Mouse (Mus musculus) NIH3T3 (cell line): ENCODE measurements around the gene Cyb5d1.

Source experiments
- DNase-seq: peaks from one replicate; pipeline ENCODE4 v3.0.0-alpha.2; 2012; ENCODE audit warnings: low read depth

Cyb5d1 gene

GRCm38 (mm10) chr11:69403691-69404594, 8.5 kb upstream of the Cyb5d1 start:
- no peak for DNase-seq

- no peak for DNase-seq
These were observed 6.6 kb upstream of the Cyb5d1 start for GRCm38 (mm10) chr11:69401987-69402386.

DNA sequence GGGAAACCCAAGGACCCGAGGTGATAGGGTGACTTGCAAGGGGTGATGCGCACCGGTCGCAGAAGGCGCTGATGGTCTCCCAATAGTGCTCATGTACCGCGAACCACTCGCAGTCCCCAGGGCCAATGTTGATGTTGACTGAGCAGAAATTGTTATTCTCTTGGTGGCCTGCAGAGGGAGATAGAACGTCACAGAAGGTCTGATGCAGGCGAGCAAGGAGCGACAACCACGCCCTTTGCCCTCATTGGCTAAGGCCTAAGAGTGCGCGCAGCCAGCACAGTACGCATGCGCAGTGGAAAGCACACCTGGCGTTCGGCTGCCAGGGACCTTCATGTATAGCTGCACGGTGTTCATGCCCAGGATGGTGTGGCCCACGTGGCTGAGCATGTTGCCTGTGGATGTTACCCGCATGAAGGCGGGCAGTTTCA, 5.8 kb upstream of the Cyb5d1 start:
- DNase-seq: peak; percentile 76

DNA sequence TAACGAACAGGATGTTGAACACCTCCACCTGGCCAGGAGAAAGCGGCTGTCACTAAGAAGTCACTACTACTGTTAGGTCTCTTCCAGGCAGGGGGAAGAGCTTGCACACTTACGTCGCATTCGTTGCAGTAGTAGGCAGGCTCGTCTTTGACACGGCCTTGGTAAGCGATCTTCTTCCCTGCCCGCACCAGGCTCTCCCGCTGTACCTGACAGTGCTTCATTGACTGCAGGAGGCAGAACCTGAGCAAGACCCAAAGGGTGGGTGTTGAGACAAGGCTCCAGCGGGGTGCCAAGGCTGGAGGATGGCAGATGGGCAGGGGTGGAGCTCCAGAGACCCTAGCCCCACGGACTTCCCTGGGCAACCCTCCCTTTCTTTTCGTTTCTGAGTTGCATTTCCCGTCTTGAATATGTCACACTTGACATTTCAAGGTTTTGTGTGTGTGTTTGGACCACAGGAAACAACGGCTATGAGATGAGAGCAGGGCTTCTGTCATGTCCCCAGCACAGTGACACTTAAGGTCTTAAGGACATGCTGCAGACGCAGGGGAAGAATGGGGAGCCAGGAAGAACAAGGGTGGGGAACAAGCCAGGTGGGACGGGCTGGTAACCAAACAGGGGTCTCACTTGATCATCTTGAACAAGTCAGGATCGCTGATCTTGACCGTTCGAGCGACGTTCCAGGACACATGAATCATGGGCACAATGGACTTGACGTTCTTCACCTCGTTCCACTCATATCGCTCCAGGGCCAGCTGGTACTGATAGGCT, 4.8 kb upstream of the Cyb5d1 start:
- DNase-seq: no peak

GRCm38 (mm10) chr11:69399201-69400082, 4.0 kb upstream of the Cyb5d1 start:
- DNase-seq: no peak

- DNase-seq: no peak
These were observed 3.2 kb upstream of the Cyb5d1 start for GRCm38 (mm10) chr11:69398486-69399200.

DNA sequence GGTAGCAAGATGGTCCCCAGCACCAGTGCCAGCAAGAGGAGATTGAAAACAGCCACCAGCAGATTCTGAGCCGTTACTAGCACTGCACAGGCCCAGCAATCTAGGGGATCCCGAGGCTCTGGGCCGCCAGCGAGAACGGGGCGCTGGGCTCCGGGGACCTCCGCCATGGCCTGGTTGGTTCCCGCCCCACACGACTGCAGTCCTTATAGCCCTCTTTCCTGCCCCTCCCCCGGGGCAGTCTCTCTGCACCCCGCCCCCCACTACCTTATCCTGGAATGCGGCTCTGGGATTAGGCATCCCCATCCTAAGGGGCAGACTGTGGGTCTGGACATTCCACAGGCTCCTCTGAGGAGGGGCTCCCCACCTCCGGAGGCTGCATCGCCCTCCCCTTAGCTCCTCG, 2.6 kb upstream of the Cyb5d1 start, which contains the start of gene Tmem88:
Gene Tmem88, minus strand, starts transcription at position 176 of the 400 bp plus-strand sequence.
- DNase-seq: peak; percentile 34

GRCm38 (mm10) chr11:69397581-69398057, 2.2 kb upstream of the Cyb5d1 start:
- DNase-seq: peak; percentile 64

DNA sequence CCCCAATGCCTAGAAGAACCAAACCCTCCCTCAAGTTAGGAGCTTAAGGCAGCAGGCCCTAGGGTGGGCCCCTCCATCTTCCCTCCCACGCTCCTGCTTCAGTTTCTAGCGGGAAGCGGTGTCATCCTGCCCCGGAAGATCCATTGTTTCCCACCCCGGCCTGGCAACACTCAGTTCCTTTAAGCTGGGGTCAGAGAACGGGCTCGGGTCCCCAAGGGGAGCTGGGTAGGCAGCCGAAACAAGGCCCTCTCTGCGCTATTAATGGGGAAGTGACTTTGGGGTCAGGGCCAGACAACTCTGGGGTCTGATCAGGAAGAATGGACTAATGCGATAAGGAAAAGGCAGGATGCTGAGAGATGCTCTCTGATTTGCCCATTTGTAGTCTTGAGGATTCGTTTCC, 1.3 kb upstream of the Cyb5d1 start:
- peak; percentile 28 for DNase-seq

- peak; percentile 99 for DNase-seq
These were observed 373 bp upstream of the Cyb5d1 start for GRCm38 (mm10) chr11:69395634-69396373.

DNA sequence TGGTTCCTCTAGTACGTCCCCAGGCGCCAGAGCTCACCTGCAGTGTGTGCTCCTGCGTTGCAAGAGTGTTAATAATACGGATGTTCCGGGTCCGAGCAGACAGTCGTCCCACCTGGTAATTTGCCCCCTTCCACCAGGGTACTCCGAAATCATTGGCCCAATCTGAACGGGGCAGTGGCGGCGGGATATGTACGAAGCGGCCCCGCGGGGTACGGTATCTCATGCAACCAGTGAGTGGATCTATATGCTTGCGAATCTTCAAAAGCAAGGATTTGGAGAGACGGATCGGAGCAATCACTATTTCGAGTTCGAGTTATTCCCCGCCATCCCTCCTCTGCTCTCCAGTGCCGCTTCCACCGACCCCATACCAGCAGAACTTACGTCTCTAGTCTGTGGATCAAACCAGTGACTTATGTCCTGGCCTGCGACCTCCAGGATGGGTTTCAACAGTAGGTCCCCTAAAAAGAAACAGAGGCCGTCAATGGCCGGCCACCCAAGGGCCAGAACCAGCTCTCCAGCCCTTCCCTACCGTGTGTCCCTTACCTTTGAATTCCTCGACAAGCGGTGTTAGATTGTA, 752 bp downstream of the Cyb5d1 start:
- DNase-seq: peak; percentile 33

GRCm38 (mm10) chr11:69390400-69391034, 4.9 kb downstream of the Cyb5d1 start:
- DNase-seq: peak; percentile 87

DNA sequence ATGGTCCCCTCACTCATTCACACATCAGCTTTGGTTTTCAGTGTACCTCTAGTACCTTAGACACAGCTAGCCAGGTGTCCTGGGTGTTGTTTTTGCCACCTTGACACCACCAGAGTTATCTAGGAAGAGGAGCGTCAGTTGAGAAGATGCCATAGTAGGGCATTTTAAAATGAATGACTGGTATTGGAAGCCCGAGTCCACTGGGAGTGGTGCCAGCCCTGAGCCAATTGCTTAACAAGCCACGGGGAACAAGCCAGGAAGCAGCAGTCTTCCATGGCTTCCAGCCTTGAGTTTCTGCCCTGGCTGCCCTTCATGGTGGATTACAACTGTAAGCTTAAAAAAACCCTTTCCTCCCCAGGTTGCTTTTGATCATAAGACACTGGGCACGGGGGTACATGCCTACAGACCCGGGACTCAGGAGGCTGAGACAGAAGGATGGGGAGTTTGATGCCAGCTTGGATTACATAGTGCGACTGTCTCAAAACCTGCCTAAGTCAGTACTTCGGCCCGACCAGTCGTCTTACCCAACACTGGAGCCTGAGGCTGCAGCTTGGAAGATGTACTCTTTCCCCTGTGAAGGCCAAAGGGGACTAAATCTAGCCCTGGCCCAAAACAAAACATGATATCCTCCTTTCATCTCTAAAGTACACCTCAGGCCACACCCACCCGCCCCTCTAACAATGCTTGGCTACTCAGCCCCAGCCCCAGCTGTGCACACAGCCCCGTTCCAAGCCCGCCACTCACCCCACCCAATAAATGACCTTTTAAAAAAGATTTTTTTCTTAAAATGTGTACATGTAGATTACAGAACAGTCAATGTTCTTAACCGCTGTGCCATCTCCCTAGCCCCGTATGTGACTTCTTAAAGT, 5.7 kb downstream of the Cyb5d1 start:
- DNase-seq: peak; percentile 83

- no peak for DNase-seq
These were observed 6.8 kb downstream of the Cyb5d1 start for GRCm38 (mm10) chr11:69388680-69389079.

DNA sequence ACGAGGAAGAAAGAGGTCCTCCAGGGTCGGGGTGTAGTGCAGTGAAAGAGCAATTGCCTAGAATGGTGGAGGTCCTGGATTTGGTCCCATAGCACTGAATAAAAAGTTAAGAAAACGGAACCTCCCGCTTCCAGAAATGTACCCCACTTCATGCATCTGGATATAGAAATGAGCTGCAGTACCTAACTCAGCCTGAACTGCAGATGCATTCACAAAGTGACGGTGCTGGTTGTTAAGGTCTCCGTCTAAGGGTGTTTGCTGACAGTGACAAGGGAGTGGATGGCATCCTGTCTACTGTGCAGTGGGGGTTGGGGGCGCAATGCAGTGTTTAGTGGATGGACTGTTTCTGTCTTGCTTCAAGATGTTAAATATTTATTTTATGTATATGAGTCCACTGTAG, 8.7 kb downstream of the Cyb5d1 start:
- DNase-seq: no peak

- DNase-seq: no peak
These were observed 10.5 kb downstream of the Cyb5d1 start for GRCm38 (mm10) chr11:69384979-69385378.

DNA sequence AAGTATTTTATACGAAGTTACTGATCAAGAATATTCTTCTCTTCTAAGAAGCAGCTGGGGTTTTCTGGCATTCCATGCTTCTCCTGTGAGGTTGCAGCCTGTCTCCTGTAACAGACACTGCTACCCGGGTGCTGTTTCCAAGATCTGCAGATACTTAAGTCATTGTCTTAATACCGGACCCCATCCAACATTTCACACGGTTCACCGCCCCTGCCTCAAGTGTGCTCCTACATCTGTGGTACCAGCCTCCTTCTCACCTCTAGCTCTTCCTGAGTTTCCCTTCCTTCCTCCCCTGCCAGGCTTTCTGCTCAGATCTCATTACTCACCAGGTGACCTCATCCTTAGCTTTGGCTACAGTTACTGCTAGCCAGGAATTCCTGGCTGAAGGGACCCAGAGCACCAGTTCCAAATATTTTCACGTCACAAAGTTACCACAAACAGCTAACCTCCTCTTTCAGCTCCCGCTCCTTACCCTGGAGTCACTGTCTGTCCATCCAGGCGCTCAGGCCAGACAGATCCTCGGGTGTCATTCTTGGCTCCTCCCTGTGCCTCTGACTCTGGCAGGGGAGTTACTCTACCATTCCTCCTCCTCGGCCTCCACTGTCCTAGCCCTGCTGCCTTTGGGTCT, 12.8 kb downstream of the Cyb5d1 start:
- DNase-seq: peak; percentile 85

- no peak for DNase-seq
These were observed 14.1 kb downstream of the Cyb5d1 start for GRCm38 (mm10) chr11:69381356-69381755.
